Mouse (Mus musculus) heart, postnatal 0 days (tissue): ENCODE data around the gene Fn3k. TPM values are rescaled to one million over a fixed set of nuclear protein-coding genes. Genes with fewer than 3 reads are reported as not detected.

Source experiments
- ATAC-seq: fragments of 200-750 bp; cut with Nextera tagmentation; 2 replicates; pipeline ENCODE4 v1.8.0; 2017; ENCODE audit warnings: low read depth, moderate number of reproducible peaks, moderate library complexity; ENCODE audit not compliant: insufficient read depth
- DNase-seq: peaks from one replicate; pipeline ENCODE4 v3.0.0-alpha.2; 2016; ENCODE audit warnings: low spot score
- H3K27ac ChIP-seq: fragments of 300-500 bp; sonication (generic); 2 replicates; pipeline ENCODE4 v1.5.1; 2014; ENCODE audit warnings: low read depth, mild to moderate bottlenecking
- H3K27me3 ChIP-seq: fragments of 300-500 bp; sonication (generic); 2 replicates; pipeline ENCODE4 v1.6.1; 2014; ENCODE audit warnings: low read length, mixed read lengths; ENCODE audit not compliant: control insufficient read depth, insufficient read depth
- H3K36me3 ChIP-seq: fragments of 300-500 bp; sonication (generic); replicated peaks from 2 replicates; pipeline ENCODE4 v1.6.1; 2014; ENCODE audit warnings: low read length, mixed read lengths; ENCODE audit not compliant: control insufficient read depth, insufficient read depth
- H3K4me1 ChIP-seq: fragments of 300-500 bp; sonication (generic); 2 replicates; pipeline ENCODE4 v1.6.1; 2014; ENCODE audit warnings: antibody characterized with exemption; ENCODE audit not compliant: control insufficient read depth, insufficient read depth
- H3K4me2 ChIP-seq: fragments of 300-500 bp; sonication (generic); 2 replicates; pipeline ENCODE4 v1.6.1; 2014; ENCODE audit warnings: low read depth, mild to moderate bottlenecking, low read length, moderate library complexity
- H3K4me3 ChIP-seq: fragments of 300-500 bp; sonication (generic); 2 replicates; pipeline ENCODE4 v1.5.1; 2014; ENCODE audit warnings: low read depth, low read length
- H3K9ac ChIP-seq: fragments of 300-500 bp; sonication (generic); replicated peaks from 2 replicates; pipeline ENCODE4 v1.6.1; 2014; ENCODE audit warnings: low read depth, low read length, mixed read lengths
- H3K9me3 ChIP-seq: fragments of 300-500 bp; sonication (generic); replicated peaks from 2 replicates; pipeline ENCODE4 v1.6.1; 2016; ENCODE audit warnings: low read length; ENCODE audit not compliant: control insufficient read depth
- CTCF ChIP-seq: IDR thresholded peaks from 2 replicates; pipeline ENCODE4 v1.5.1; 2016; ENCODE audit warnings: antibody characterized with exemption, control low read depth, low read depth
- EP300 ChIP-seq: IDR thresholded peaks from 2 replicates; pipeline ENCODE4 v1.6.1; 2016; ENCODE audit warnings: antibody characterized with exemption, low read depth
- WGBS: fragments of 180-500 bp; shearing (Covaris S2); extraction: QIAGEN DNeasy Blood & Tissue Kit; methylation state at CpG from one replicate; pipeline ENCODE4 v1.1.7; 2014; 5-methylcytosine and 5-hydroxymethylcytosine counted together
- polyA plus RNA-seq: library from polyadenylated mRNA; unstranded; fragments of >200 nt; fragmentation: Nextera tagmentation; extraction: Ambion mirVana; gene quantifications from 2 replicates; pipeline ENCODE4 v1.2.1, GENCODE M21; 2015
- total RNA-seq: library from RNA; depleted of rRNA; stranded (reverse); fragments of >200 nt; gene quantifications from 2 replicates; pipeline ENCODE4 v1.2.3, GENCODE M21; 2014; ENCODE audit warnings: low replicate concordance

Gene Fn3k
- total and polyA plus RNA-seq, 2 experiments from 2014 or later: 17.5 to 20.5 TPM

GRCm38 (mm10) chr11:121420830-121421552 is 13.7 kb upstream of the Fn3k start, which contains the start of gene Fn3krp:
Fn3krp (plus strand) TSS chr11:121421401.
- peak within 1 kb of the TSS; percentile 71 for H3K27ac ChIP-seq
- ATAC-seq (peak; percentile 100), DNase-seq (peak; percentile 99)
- H3K9me3 ChIP-seq: no peaks in the 10 kb centered on the region
- H3K4me1 ChIP-seq: peaks cover 11% of the 10 kb centered on the region
- peaks cover 8% of the 10 kb centered on the region; the same call in 1 of the 2 replicates for H3K36me3 ChIP-seq
- peak within 1 kb of the TSS; percentile 86 for H3K4me2 ChIP-seq
- TF ChIP-seq CTCF (peak; percentile 31), EP300 (no peak)
- H3K27me3 ChIP-seq: no peaks in the 10 kb centered on the region
- H3K9ac ChIP-seq: peak within 1 kb of the TSS; percentile 76
- WGBS: 2% methylated on average over 28 of the region's 28 CpGs
- H3K4me3 ChIP-seq: peak within 1 kb of the TSS; percentile 68

- Histone ChIP-seq H3K9me3 (no peaks in the 10 kb centered on the region), H3K27me3 (no peaks in the 10 kb centered on the region), H3K36me3 (peaks cover 14% of the 10 kb centered on the region; the same call in 1 of the 2 replicates), H3K4me3 (peak overlapping the region; percentile 68), H3K4me2 (peak overlapping the region; percentile 86), H3K9ac (peak overlapping the region; percentile 76), H3K4me1 (peaks cover 11% of the 10 kb centered on the region), H3K27ac (peak overlapping the region; percentile 71)
- DNase-seq (peak; percentile 29), ATAC-seq (peak; percentile 43)
- TF ChIP-seq CTCF (no peak), EP300 (no peak)
- under 1% methylated on average over 28 of the region's 28 CpGs for WGBS
These were observed 13.1 kb upstream of the Fn3k start for GRCm38 (mm10) chr11:121421553-121422173.

GRCm38 (mm10) chr11:121433397-121433796 is 1.3 kb upstream of the Fn3k start:
- Histone ChIP-seq H3K4me3 (no peak overlapping the region), H3K4me1 (peaks cover 22% of the 10 kb centered on the region), H3K27me3 (no peaks in the 10 kb centered on the region), H3K9me3 (no peaks in the 10 kb centered on the region), H3K36me3 (peaks cover 19% of the 10 kb centered on the region), H3K4me2 (0 out of 2 replicates have a peak overlapping the region, but pooled peaks have one; percentile 69), H3K9ac (no peak overlapping the region), H3K27ac (peak overlapping the region; percentile 84)
- DNase-seq (peak; percentile 6), ATAC-seq (peak; percentile 7)
- TF ChIP-seq EP300 (peak; percentile 58; the same call in 1 of the 2 replicates), CTCF (no peak)
- WGBS: 36% methylated on average over 4 of the region's 4 CpGs

- Histone ChIP-seq H3K4me2 (no peak overlapping the region), H3K4me1 (peaks cover 22% of the 10 kb centered on the region), H3K9ac (no peak overlapping the region), H3K36me3 (0 out of 2 replicates have a peak, but pooled peaks cover 7% of the 10 kb centered on the region), H3K27me3 (no peaks in the 10 kb centered on the region), H3K27ac (no peak overlapping the region), H3K9me3 (no peaks in the 10 kb centered on the region), H3K4me3 (no peak overlapping the region)
- no peak for TF ChIP-seq CTCF
- TF ChIP-seq EP300: no peak
- ATAC-seq (no peak), DNase-seq (no peak)
- 73% methylated on average over 5 of the region's 5 CpGs for WGBS
These were observed 2.5 kb downstream of the Fn3k start for GRCm38 (mm10) chr11:121437236-121437635.

GRCm38 (mm10) chr11:121439686-121440292 is 5.1 kb downstream of the Fn3k start:
- peaks cover 4% of the 10 kb centered on the region; the same call in 1 of the 2 replicates for H3K4me1 ChIP-seq
- no peak for ATAC-seq
- 63% methylated on average over 5 of the region's 5 CpGs for WGBS

More at GRCm38 (mm10) chr11:121439686-121440292, 5.1 kb downstream of the Fn3k start:
- Histone ChIP-seq H3K4me2 (no peak overlapping the region), H3K27ac (no peak overlapping the region), H3K9me3 (no peaks in the 10 kb centered on the region), H3K36me3 (0 out of 2 replicates have a peak, but pooled peaks cover 7% of the 10 kb centered on the region), H3K9ac (no peak overlapping the region), H3K4me3 (no peak overlapping the region), H3K27me3 (no peaks in the 10 kb centered on the region)
- no peak for TF ChIP-seq EP300
- TF ChIP-seq CTCF: no peak
- no peak for DNase-seq
